Mouse (Mus musculus): ENCODE data around the gene Nrg4. TPM values are rescaled to one million over a fixed set of nuclear protein-coding genes. Genes with fewer than 3 reads are reported as not detected.

Nrg4 gene
- 6.3 and 6.5 TPM in 2 replicates for polyA plus RNA-seq (2012; rRNA removed)

DNA sequence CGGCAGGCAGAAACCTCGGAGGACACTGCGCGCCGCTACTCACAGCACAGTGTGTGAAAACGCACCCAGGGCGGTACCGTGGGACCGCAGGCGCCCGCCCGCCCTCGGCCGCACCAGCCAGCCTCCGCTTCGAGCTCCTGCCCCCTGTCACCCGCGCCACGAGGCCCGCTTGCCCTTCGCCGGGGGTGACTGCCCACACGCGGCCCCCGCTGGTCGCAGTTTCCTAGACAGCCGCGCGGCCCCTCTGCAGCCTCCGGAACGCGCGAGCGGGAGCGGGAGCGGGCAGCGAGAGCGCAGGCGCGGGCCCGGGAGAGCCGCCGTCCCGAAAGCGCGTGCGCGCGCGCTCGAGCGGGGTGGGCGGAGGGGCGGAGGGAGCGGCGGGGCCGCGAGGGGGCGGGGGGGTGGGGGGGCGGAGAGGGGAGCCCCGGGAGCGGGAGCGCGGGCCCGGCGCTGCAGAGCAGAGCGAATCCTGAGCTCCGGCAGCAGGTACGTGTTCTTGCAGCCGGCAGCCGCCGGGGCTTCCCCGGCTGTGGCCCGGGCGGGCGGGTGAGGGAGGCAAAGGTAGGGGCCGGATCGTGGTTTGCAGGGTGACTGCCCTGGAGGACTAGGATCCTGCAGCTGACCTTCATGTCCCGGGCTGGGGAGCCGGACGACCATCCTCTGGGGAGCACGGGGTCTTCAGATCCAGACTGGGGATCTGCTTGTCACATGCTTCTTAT is at the start of gene Nrg4, which contains the start of gene Tmem266:
Nrg4 (minus strand) TSS at position 330 of the 719 bp plus-strand sequence.
Tmem266 (plus strand) TSS at position 399 of the 719 bp plus-strand sequence.

DNA sequence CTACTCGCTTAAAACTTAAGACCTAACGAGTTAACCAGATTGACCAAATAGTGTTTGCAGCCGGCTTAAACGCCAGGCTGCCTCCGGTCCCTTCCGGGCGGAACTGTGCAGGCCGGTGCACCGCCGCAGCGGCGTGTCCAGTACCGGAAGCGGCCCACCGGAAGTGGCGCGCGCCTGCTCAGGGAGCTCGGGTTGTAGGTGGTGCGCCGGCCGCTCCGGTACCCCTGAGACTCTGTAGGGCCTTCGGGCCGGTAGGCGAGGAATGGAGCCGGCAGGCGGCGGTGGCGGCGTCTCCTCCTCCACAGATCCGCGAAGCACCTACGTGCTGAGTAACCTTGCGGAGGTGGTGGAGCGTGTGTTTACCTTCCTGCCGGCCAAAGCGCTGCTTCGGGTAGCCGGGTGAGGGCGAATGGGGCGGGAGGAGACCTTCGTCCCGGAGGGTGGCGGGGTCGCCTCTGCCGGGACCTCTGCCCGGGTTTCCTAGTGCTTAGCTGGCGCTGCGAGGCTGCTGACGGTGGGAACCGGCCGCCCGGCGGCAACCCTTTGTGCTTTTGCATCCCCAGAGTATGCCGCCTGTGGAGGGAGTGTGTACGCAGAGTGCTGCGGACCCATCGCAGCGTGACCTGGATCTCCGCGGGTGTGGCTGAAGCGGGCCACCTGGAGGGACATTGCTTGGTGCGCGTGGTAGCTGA is 117.7 kb downstream of the Nrg4 start, which contains the start of gene Fbxo22:
Fbxo22 (plus strand) TSS at position 136 of the 692 bp plus-strand sequence.

Other genes starting within 250 kb of the Nrg4 start
- gene Ube2q2, start 178.0 kb downstream of the Nrg4 start, polyA plus RNA-seq (2012; rRNA removed) = 4.9 and 5.3 TPM in 2 replicates
- 14.1 and 14.2 TPM in 2 replicates for gene Fbxo22, start 117.9 kb downstream of the Nrg4 start, polyA plus RNA-seq (2012; rRNA removed)
- gene Tmem266, start 69 bp upstream of the Nrg4 start, polyA plus RNA-seq (2012; rRNA removed) = 0.01 TPM in 1 of 2 replicates, not detected in the other
- gene Etfa, start 185.4 kb upstream of the Nrg4 start, polyA plus RNA-seq (2012; rRNA removed) = 192 and 197 TPM in 2 replicates
- gene Isl2, start 211.8 kb upstream of the Nrg4 start, polyA plus RNA-seq (2012; rRNA removed) = 0.02 and 0.08 TPM in 2 replicates

All from liver, embryonic 18 days (tissue).